Mouse (Mus musculus) intestine, embryonic 15.5 days (tissue): Measurements from ENCODE around the gene Ciao2a. TPM values are rescaled to one million over a fixed set of nuclear protein-coding genes. Genes with fewer than 3 reads are reported as not detected.

Experiments used
- ATAC-seq: fragments of 200-750 bp; cut with Nextera tagmentation; 2 replicates; pipeline ENCODE4 v1.8.0; 2017; ENCODE audit warnings: moderate TSS enrichment, moderate library complexity
- H3K27ac ChIP-seq: fragments of 300-500 bp; sonication (generic); 2 replicates; pipeline ENCODE4 v1.5.1; 2015; ENCODE audit warnings: mild to moderate bottlenecking, inconsistent platforms
- H3K27me3 ChIP-seq: fragments of 300-500 bp; sonication (generic); replicated peaks from 2 replicates; pipeline ENCODE4 v1.6.1; 2015; ENCODE audit warnings: inconsistent platforms
- H3K36me3 ChIP-seq: fragments of 300-500 bp; sonication (generic); 2 replicates; pipeline ENCODE4 v1.6.1; 2015; ENCODE audit warnings: inconsistent platforms
- H3K4me1 ChIP-seq: fragments of 300-500 bp; sonication (generic); replicated peaks from 2 replicates; pipeline ENCODE4 v1.6.1; 2015; ENCODE audit warnings: inconsistent platforms
- H3K4me2 ChIP-seq: fragments of 300-500 bp; sonication (generic); replicated peaks from 2 replicates; pipeline ENCODE4 v1.6.1; 2015; ENCODE audit warnings: mild to moderate bottlenecking, inconsistent platforms
- H3K4me3 ChIP-seq: fragments of 300-500 bp; sonication (generic); replicated peaks from 2 replicates; pipeline ENCODE4 v1.5.1; 2015; ENCODE audit warnings: inconsistent platforms
- H3K9ac ChIP-seq: fragments of 300-500 bp; sonication (generic); 2 replicates; pipeline ENCODE4 v1.6.1; 2015; ENCODE audit warnings: inconsistent platforms
- H3K9me3 ChIP-seq: fragments of 300-500 bp; sonication (generic); 2 replicates; pipeline ENCODE4 v1.6.1; 2016; ENCODE audit warnings: inconsistent platforms
- WGBS: fragments of 180-500 bp; shearing (Covaris S2); methylation state at CpG from one replicate; pipeline ENCODE4 v1.1.7; 2015; 5-methylcytosine and 5-hydroxymethylcytosine counted together
- polyA plus RNA-seq: library from polyadenylated mRNA; unstranded; fragments of >200 nt; fragmentation: Nextera tagmentation; extraction: Ambion mirVana; gene quantifications from 2 replicates; pipeline ENCODE4 v1.2.1, GENCODE M21; 2015

Gene Ciao2a
- polyA plus RNA-seq, 1 experiment from 2014 or later = 218 TPM

DNA sequence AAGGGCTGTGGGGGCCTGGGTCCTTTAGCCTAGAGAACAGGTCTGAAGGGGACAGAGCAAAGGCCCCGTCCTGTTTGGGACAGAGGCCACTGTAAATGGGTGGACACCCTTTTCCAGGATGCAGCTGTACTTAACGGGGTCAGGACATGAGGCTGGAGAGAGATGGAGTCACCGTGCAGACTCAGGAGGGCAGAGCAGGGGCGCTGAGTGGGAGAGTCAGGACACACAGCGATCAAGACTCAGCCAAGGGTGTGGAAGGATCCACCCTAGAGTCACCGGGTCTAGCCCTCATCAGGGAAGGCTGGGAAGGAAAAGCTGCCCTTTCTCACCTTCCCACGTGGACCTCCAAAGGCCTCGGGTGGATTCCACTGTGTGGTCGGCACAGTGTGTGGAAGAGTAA lies 25.6 kb downstream of the Ciao2a start:
- 65% methylated on average over 9 of the region's 9 CpGs for WGBS
- H3K4me1 ChIP-seq = no peaks in the 10 kb centered on the region; the same call in 1 of the 2 replicates

DNA sequence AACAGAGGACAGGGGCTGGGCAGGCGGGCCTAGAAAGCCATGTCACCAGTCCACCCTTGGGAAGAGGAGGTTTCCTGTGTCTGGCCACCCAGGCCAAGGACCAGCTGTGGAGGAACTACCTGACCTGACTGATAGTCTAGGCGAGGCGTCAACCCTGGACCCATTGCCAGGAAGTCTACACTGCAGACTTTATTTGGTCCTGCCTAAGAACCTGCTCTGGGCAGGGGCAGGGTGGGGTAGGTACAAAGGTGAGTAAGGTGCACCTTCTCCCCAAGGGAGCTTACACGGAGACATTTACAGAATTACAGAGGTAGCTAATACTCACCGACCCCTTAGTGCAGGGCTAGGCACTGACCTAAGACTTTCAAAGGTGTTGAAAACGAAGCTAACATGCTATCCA lies 27.2 kb downstream of the Ciao2a start:
- ATAC-seq = peak; percentile 61
- WGBS = 80% methylated on average over 6 of the region's 6 CpGs
- peaks cover 5% of the 10 kb centered on the region; the same call in 1 of the 2 replicates for H3K4me1 ChIP-seq

More for the DNA sequence above, 25.6 kb downstream of the Ciao2a start:
- no peaks in the 10 kb centered on the region for H3K36me3 ChIP-seq
- H3K27me3 ChIP-seq = no peaks in the 10 kb centered on the region
- no peak overlapping the region for H3K4me3 ChIP-seq
- H3K9ac ChIP-seq = no peak overlapping the region
- no peak for ATAC-seq
- H3K4me2 ChIP-seq = no peak overlapping the region
- no peaks in the 10 kb centered on the region for H3K9me3 ChIP-seq
- H3K27ac ChIP-seq = no peak overlapping the region

DNA sequence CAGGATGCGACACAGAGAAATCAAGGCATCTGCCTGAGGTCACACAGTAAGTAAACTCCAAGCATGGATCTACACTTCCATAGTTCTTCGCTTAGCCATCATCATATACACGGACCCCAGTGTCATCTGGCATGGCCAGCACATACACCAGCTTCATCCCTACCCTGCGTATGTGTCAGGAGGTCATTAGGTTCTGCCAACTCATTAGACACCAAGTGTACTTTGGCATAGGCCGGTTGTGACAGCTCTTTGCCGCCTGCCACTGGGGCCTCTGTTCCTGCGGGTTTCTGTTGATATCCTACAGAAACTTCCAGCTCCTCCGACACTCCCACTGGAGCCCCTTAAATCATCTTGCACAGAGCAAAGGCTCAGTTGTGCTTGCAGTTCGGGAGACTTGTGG lies 27.6 kb downstream of the Ciao2a start:
- WGBS = 79% methylated on average over 9 of the region's 9 CpGs
- Histone ChIP-seq H3K4me2 (no peak overlapping the region), H3K36me3 (no peaks in the 10 kb centered on the region), H3K4me1 (peaks cover 5% of the 10 kb centered on the region; the same call in 1 of the 2 replicates), H3K4me3 (no peak overlapping the region), H3K27ac (no peak overlapping the region), H3K9ac (no peak overlapping the region), H3K27me3 (no peaks in the 10 kb centered on the region; the same call in 1 of the 2 replicates), H3K9me3 (no peaks in the 10 kb centered on the region)
- ATAC-seq = no peak

More for the DNA sequence above, 27.2 kb downstream of the Ciao2a start:
- Histone ChIP-seq H3K9me3 (no peaks in the 10 kb centered on the region), H3K4me3 (no peak overlapping the region), H3K4me2 (no peak overlapping the region), H3K9ac (no peak overlapping the region), H3K27me3 (no peaks in the 10 kb centered on the region; the same call in 1 of the 2 replicates), H3K36me3 (no peaks in the 10 kb centered on the region), H3K27ac (no peak overlapping the region)

DNA sequence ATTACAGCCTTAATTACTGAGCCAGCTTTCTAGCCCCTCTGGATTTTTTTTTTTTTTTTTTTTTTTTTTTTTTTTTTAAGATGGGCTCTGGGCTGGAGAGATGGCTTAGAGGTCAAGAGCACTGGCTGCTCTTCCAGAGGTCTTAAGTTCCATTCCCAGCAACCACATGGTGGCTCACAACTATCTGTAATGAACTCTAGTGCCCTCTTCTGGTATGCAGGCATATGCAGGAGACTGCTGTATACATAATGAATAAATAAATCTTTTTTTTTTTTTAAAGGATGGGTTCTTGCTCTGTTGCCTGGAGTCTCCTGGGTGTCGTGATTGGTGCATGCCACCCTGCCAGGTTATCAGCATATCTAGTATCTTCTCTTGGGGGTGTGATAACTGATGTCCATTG lies 29.1 kb downstream of the Ciao2a start:
- H3K4me1 ChIP-seq = peaks cover 5% of the 10 kb centered on the region; the same call in 1 of the 2 replicates
- H3K27me3 ChIP-seq = peaks cover 2% of the 10 kb centered on the region; the same call in 1 of the 2 replicates
- no peak overlapping the region for H3K4me3 ChIP-seq
- no peak overlapping the region for H3K27ac ChIP-seq
- H3K4me2 ChIP-seq = no peak overlapping the region
- 68% methylated on average over 1 of the region's 1 CpGs for WGBS
- H3K36me3 ChIP-seq = no peaks in the 10 kb centered on the region
- H3K9ac ChIP-seq = no peak overlapping the region
- ATAC-seq = no peak
- H3K9me3 ChIP-seq = no peaks in the 10 kb centered on the region

DNA sequence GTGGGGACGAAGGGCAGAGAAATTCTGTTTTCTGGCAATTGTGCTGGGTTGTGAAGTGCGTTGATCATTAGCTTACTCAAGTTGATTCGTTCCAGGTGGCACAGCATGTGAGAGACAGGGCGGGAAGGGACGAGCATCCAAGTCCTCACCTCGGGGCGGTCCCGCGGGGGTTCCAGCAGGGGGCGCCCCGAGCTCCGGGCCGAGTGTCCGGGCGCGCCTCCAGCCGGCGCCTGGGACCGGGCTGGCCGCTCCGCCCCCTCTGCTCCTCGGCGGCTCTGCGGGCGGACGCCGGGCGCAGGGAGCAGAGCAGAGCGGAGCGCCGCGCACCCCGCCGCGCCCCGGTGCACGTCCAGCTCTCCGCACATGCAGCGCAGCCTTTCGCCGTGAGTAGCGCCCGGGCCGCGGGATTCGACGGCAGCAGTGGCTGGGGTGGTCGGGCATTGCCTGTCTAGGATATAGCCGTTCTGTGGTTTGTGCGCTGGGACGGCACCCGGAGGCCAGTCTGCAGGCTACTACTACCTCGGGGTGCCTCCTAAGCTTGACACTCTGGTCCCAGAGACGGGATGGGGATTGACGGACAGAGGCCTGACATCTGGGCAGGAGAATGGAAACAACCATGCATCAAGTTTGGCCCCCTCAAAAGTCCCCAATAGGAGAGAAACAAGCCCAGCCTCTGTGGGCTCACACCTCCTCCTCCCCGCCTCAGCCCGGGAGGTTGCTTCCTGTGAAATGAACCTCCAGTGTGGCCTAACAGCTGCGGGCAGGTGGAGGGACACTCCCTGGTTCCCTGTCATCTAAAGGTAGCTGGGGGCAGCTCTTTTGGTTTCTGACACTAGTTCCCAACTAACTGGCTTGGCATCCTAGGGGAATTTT lies 31.8 kb downstream of the Ciao2a start, which contains the start of gene Dapk2:
Gene Dapk2 (plus strand): TSS at position 266 of the 873 bp plus-strand sequence.
- WGBS = 2% methylated on average over 55 of the region's 58 CpGs

DNA sequence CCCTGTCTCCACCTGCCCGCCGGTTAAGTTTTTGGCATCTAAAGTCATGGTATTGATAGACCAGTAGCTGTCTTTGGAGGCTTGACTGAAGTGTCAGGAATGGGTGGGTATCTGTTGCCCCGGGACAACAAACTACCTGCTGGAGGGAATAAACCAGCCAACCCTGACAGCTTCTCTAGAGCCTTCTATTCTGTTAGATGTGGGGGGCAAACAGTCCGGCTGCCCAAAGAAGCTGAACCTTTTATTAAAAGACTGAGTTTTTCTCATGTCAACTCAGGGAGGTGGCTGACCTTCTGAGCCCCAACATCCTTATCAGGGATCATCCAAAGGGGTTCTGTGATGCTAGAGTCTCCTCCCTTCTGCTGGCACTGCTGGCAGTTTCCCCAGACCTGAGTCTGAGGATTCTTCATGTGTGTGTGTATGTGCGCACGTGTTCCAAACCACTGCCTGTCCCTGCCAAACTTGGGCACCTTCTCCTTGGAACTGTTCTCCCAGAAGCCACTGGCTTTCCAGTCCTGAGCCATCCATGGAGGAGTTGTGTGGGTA lies 32.5 kb downstream of the Ciao2a start:
- H3K9me3 ChIP-seq = no peaks in the 10 kb centered on the region
- no peaks in the 10 kb centered on the region for H3K36me3 ChIP-seq
- 85% methylated on average over 6 of the region's 6 CpGs for WGBS
- H3K4me3 ChIP-seq = 0 out of 2 replicates have a peak overlapping the region, but pooled peaks have one; percentile 46
- H3K4me1 ChIP-seq = peaks cover 5% of the 10 kb centered on the region; the same call in 1 of the 2 replicates
- no peak overlapping the region for H3K9ac ChIP-seq
- ATAC-seq = no peak
- H3K27ac ChIP-seq = no peak overlapping the region
- H3K27me3 ChIP-seq = peaks cover 2% of the 10 kb centered on the region; the same call in 1 of the 2 replicates
- H3K4me2 ChIP-seq = peak overlapping the region; percentile 85

More for the DNA sequence above, 31.8 kb downstream of the Ciao2a start, which contains the start of gene Dapk2:
- peak; percentile 93 for ATAC-seq
- Histone ChIP-seq H3K4me1 (peaks cover 5% of the 10 kb centered on the region; the same call in 1 of the 2 replicates), H3K9ac (peak within 1 kb of the TSS; percentile 61), H3K27me3 (peaks cover 2% of the 10 kb centered on the region; the same call in 1 of the 2 replicates), H3K4me3 (peak within 1 kb of the TSS; percentile 46), H3K36me3 (no peaks in the 10 kb centered on the region), H3K4me2 (peak within 1 kb of the TSS; percentile 85), H3K9me3 (no peaks in the 10 kb centered on the region), H3K27ac (no peak within 1 kb of the TSS)

DNA sequence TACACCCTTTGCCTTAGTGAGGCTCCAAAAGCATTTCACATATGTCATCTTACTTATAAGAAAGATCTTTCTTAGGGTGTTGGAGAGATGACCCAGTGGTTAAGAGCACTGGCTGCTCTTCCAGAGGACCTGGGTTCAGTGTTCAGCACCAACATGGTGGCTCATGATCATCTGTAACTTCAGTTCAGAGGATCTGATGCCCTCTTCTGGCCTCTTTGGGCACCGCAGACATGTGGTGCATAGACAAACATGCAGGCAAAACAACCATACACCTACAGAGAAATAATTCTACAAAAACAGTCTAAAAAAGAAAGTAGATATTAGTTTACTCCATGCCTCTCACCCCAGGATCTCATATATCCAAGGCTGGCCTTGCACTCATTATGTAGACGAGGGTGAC lies 33.7 kb downstream of the Ciao2a start:
- ATAC-seq = no peak
- Histone ChIP-seq H3K4me3 (no peak overlapping the region), H3K27ac (no peak overlapping the region), H3K4me2 (no peak overlapping the region), H3K9me3 (no peaks in the 10 kb centered on the region), H3K4me1 (peaks cover 5% of the 10 kb centered on the region; the same call in 1 of the 2 replicates), H3K9ac (no peak overlapping the region), H3K27me3 (peaks cover 2% of the 10 kb centered on the region; the same call in 1 of the 2 replicates), H3K36me3 (no peaks in the 10 kb centered on the region)
- WGBS = 95% methylated on average over 2 of the region's 2 CpGs

DNA sequence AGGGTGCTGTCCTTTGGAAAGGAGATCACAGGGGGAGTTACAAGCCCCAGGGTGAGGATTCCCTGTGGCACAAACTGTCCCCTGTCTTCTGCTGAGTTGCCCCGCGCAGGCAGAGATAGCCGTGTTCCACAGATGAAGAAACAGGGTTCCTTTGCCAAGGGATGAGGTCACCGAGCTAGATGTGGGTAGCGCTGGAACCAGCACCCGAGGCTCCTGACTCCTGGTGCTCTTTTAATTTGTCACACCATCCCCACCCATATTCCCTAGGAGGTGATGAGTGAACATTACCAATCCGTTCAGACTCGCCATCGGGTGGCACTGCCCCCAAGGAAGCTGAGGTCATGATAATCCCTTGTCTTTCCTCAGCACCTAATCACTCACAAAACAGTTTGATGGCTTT lies 36.6 kb downstream of the Ciao2a start:
- peaks cover 5% of the 10 kb centered on the region; the same call in 1 of the 2 replicates for H3K4me1 ChIP-seq
- H3K27ac ChIP-seq = no peak overlapping the region
- no peak overlapping the region for H3K9ac ChIP-seq
- no peaks in the 10 kb centered on the region for H3K9me3 ChIP-seq
- H3K36me3 ChIP-seq = no peaks in the 10 kb centered on the region
- 83% methylated on average over 9 of the region's 9 CpGs for whole genome bisulfite sequencing
- no peak overlapping the region for H3K4me3 ChIP-seq
- ATAC-seq = no peak
- peaks cover 2% of the 10 kb centered on the region; the same call in 1 of the 2 replicates for H3K27me3 ChIP-seq
- H3K4me2 ChIP-seq = no peak overlapping the region

DNA sequence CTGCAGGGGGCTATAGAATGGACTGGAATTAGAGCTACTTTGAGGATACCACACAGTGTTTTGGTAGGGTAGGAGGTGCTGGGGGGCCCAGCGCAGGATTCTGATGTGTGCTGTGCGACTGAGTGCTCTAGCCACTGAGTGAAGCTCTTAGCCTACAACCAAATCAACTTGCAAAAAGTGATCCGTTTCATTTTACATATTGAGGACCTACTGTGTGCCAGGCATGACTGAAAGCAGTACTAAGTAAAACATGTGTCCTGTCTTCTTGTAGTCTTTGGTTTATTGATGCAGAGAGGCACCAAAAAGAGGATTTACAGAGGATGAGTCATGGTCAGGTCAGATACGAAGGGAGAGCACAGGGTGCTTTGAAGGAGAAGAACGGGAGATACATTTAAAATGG lies 40.8 kb downstream of the Ciao2a start:
- H3K4me3 ChIP-seq = no peak overlapping the region
- H3K4me1 ChIP-seq = no peaks in the 10 kb centered on the region
- no peak overlapping the region for H3K27ac ChIP-seq
- 76% methylated on average over 5 of the region's 5 CpGs for WGBS
- H3K9ac ChIP-seq = no peak overlapping the region
- no peaks in the 10 kb centered on the region for H3K27me3 ChIP-seq
- ATAC-seq = no peak
- H3K9me3 ChIP-seq = no peaks in the 10 kb centered on the region
- no peak overlapping the region for H3K4me2 ChIP-seq
- H3K36me3 ChIP-seq = no peaks in the 10 kb centered on the region

DNA sequence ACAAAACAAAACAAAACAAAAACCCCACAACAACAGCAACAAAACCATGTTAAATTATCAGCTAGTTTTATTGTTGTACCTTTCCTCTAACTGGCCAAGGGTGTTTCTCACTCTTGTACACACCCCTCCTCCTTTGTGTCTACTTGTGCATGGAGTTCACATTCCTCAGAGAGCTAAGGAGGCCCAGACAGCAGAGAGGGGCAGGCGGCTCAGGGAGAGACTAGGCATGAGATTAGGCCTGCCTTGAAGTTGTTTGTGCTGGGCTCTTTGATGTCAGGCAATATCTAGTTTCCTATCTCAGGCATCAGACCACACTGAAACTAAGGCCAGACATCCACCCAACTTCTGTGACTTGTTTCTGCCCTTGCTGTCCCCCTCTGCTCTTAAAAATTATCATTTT lies 41.8 kb downstream of the Ciao2a start:
- H3K4me1 ChIP-seq = no peaks in the 10 kb centered on the region
- no peak overlapping the region for H3K4me2 ChIP-seq
- ATAC-seq = peak; percentile 84
- no peaks in the 10 kb centered on the region for H3K27me3 ChIP-seq
- H3K36me3 ChIP-seq = no peaks in the 10 kb centered on the region
- no peak overlapping the region for H3K4me3 ChIP-seq
- no peaks in the 10 kb centered on the region for H3K9me3 ChIP-seq
- H3K27ac ChIP-seq = no peak overlapping the region
- WGBS = 9% methylated on average over 1 of the region's 1 CpGs
- no peak overlapping the region for H3K9ac ChIP-seq

DNA sequence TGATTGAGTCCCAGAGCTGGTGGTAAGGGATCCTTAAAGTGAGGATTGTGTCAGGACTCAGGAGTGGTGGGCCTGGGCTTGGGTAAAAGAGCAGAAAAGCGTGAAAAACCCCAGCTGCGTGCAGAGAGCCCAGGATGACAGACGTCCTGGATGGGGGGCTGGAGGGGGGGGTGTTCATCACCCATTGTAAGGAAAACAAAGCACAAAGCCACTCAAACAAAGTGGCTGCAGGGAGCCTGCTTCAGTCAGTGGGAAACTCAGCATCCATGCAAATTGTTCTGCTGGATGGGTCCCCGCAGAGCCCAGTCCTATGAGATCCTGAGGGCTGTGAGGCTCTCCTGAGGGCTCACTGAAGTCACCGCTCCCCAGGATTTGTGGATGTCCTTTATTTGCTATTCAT lies 44.1 kb downstream of the Ciao2a start:
- Histone ChIP-seq H3K27ac (no peak overlapping the region), H3K9me3 (no peaks in the 10 kb centered on the region), H3K4me2 (no peak overlapping the region), H3K9ac (no peak overlapping the region), H3K4me3 (no peak overlapping the region), H3K4me1 (no peaks in the 10 kb centered on the region), H3K27me3 (no peaks in the 10 kb centered on the region), H3K36me3 (no peaks in the 10 kb centered on the region)
- WGBS = 59% methylated on average over 5 of the region's 5 CpGs
- ATAC-seq = no peak

DNA sequence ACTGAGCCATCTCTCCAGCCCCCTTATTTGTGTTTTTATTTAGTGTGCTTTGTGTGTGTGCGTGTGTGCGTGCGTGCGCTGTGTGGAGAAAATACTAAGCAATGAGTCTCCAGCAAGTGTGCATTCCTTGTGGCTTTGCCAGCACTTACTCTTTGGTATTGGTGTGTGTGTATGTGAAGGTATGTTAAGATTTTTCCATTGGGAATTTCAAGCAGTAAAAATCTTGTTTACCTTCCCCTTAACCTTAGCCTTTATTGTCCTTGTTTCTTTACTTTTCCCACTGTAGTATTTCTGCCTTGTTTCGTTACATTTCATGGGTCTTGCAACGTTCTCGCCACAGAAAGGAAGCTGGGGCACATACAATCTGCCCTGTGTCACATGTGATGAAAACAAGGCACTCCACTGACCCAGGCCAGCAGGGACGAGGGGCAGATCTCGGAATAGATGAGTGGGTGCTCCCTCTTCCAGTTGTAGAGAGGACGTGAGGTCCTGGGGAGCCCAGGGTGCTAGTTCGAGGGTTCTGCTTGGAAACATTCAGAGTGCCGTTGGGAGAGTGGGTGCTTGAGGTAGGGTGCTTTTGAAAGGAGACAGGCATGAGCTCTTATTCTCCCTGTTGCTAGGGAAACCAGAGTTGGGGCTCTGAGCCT lies 45.0 kb downstream of the Ciao2a start:
- ATAC-seq = no peak
- H3K27me3 ChIP-seq = no peaks in the 10 kb centered on the region
- no peaks in the 10 kb centered on the region for H3K4me1 ChIP-seq
- H3K4me2 ChIP-seq = no peak overlapping the region
- H3K4me3 ChIP-seq = no peak overlapping the region
- H3K9me3 ChIP-seq = no peaks in the 10 kb centered on the region
- no peak overlapping the region for H3K27ac ChIP-seq
- no peak overlapping the region for H3K9ac ChIP-seq
- WGBS = 62% methylated on average over 12 of the region's 12 CpGs
- H3K36me3 ChIP-seq = no peaks in the 10 kb centered on the region
